Mouse (Mus musculus) CH12.LX (cell line): Measurements from ENCODE around the gene Mcoln1.

Source experiments
- CHD1 ChIP-seq: IDR thresholded peaks from 2 replicates; pipeline ENCODE4 v1.6.1; 2012; ENCODE audit warnings: low read depth, low read length, improper control_type of control experiment, inconsistent platforms
- CHD2 ChIP-seq: IDR thresholded peaks from 2 replicates; pipeline ENCODE4 v1.6.1; 2011; ENCODE audit warnings: low read length, improper control_type of control experiment
- CTCF ChIP-seq, 2 experiments: IDR thresholded peaks in 1 of 2; conservative IDR thresholded peaks in 1 of 2; 2 replicates each; pipeline ENCODE4 v1.5.1; 2011 to 2012; ENCODE audit warnings: low read depth in 2 of 2, low read length in 2 of 2, improper control_type of control experiment in 1 of 2, inconsistent platforms in 1 of 2, mild to moderate bottlenecking in 1 of 2, moderate library complexity in 1 of 2
- JUND ChIP-seq: conservative IDR thresholded peaks from 2 replicates; pipeline ENCODE4 v1.6.1; 2011; ENCODE audit warnings: low read depth, low read length, improper control_type of control experiment
- MAFK ChIP-seq: IDR thresholded peaks from 2 replicates; pipeline ENCODE4 v1.6.1; 2011; ENCODE audit warnings: low read length, improper control_type of control experiment; ENCODE audit not compliant: insufficient replicate concordance
- POLR2A ChIP-seq: IDR thresholded peaks from 2 replicates; pipeline ENCODE4 v1.6.1; 2011; ENCODE audit warnings: low read depth, mild to moderate bottlenecking, improper control_type of control experiment, low read length
- RCOR1 ChIP-seq: conservative IDR thresholded peaks from 2 replicates; pipeline ENCODE4 v1.6.1; 2012; ENCODE audit warnings: low read depth, mild to moderate bottlenecking, inconsistent platforms, low read length, improper control_type of control experiment
- TCF12 ChIP-seq: IDR thresholded peaks from 2 replicates; pipeline ENCODE4 v1.6.1; 2014; ENCODE audit warnings: low read depth, mild to moderate bottlenecking, inconsistent platforms, low read length, improper control_type of control experiment
- USF1 ChIP-seq: IDR thresholded peaks from 2 replicates; pipeline ENCODE4 v1.6.1; 2014; ENCODE audit warnings: low read depth, mild to moderate bottlenecking, inconsistent platforms, low read length, improper control_type of control experiment
- ZC3H11A ChIP-seq: IDR thresholded peaks from 2 replicates; pipeline ENCODE4 v1.6.1; 2012; ENCODE audit warnings: low read depth, mild to moderate bottlenecking, inconsistent platforms, low read length, improper control_type of control experiment
- ZNF384 ChIP-seq: IDR thresholded peaks from 2 replicates; pipeline ENCODE4 v1.6.1; 2012; ENCODE audit warnings: low read depth, low read length, improper control_type of control experiment, inconsistent platforms

DNA sequence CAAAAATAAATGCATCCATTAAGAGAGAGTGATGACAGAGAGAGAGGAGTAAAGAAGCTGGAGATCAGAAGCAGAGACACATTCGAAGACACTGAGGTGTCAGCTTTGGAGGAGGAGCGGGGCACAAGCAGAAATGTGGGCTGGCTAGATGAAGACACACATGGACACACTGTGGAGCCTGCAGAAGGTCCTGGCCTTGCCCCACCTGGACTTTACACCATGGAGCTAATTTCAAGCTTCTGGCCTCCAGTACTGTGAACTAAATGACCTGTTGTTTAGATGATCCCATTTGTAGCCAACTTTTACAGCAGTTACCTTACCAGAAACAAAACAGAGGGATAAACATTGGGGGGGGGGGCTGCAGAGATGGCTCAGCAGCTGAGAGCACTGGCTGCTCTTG is 37.0 kb upstream of the Mcoln1 start:
- no peak for TF ChIP-seq USF1
- TF ChIP-seq CHD2, result no peak
- TF ChIP-seq CTCF (conservative IDR thresholded peaks at IDR 0.05 in 1 of 2, IDR thresholded peaks at IDR 0.05 in 1 of 2; ENCODE audit: low read depth in 2 of 2, low read length in 2 of 2), result no peak
- no peak for TF ChIP-seq POLR2A
- no peak for TF ChIP-seq MAFK
- no peak for TF ChIP-seq ZC3H11A
- TF ChIP-seq TCF12, result no peak
- TF ChIP-seq ZNF384, result no peak
- TF ChIP-seq RCOR1, result no peak
- no peak for TF ChIP-seq CHD1
- no peak for TF ChIP-seq JUND
